Mouse (Mus musculus) intestine, postnatal 0 days (tissue): ENCODE results near the gene Zbtb14. TPM values are rescaled to one million over a fixed set of nuclear protein-coding genes. Genes with fewer than 3 reads are reported as not detected.

Source experiments
- ATAC-seq: fragments of 200-750 bp; cut with Nextera tagmentation; 2 replicates; pipeline ENCODE4 v1.8.0; 2017; ENCODE audit warnings: mild to moderate bottlenecking, moderate TSS enrichment, moderate library complexity
- H3K27ac ChIP-seq: fragments of 300-500 bp; sonication (generic); 2 replicates; pipeline ENCODE4 v1.5.1; 2014; ENCODE audit warnings: mild to moderate bottlenecking, low read depth, low read length, moderate library complexity
- H3K27me3 ChIP-seq: fragments of 300-500 bp; sonication (generic); replicated peaks from 2 replicates; pipeline ENCODE4 v1.6.1; 2014; ENCODE audit warnings: low read length, mixed read lengths; ENCODE audit not compliant: control insufficient read depth, insufficient read depth
- H3K36me3 ChIP-seq: fragments of 300-500 bp; sonication (generic); 2 replicates; pipeline ENCODE4 v1.6.1; 2014; ENCODE audit warnings: mild to moderate bottlenecking, moderate library complexity; ENCODE audit not compliant: control insufficient read depth, insufficient read depth
- H3K4me1 ChIP-seq: fragments of 300-500 bp; sonication (generic); replicated peaks from 2 replicates; pipeline ENCODE4 v1.6.1; 2014; ENCODE audit warnings: antibody characterized with exemption, low read length, mixed read lengths; ENCODE audit not compliant: control insufficient read depth, insufficient read depth
- H3K4me2 ChIP-seq: fragments of 300-500 bp; sonication (generic); replicated peaks from 2 replicates; pipeline ENCODE4 v1.6.1; 2014; ENCODE audit warnings: low read depth, mild to moderate bottlenecking, moderate library complexity
- H3K4me3 ChIP-seq: fragments of 300-500 bp; sonication (generic); 2 replicates; pipeline ENCODE4 v1.5.1; 2014; ENCODE audit warnings: low read depth, low read length
- H3K9ac ChIP-seq: fragments of 300-500 bp; sonication (generic); 2 replicates; pipeline ENCODE4 v1.6.1; 2014; ENCODE audit warnings: mild to moderate bottlenecking, low read depth, low read length
- H3K9me3 ChIP-seq: fragments of 300-500 bp; sonication (generic); 2 replicates; pipeline ENCODE4 v1.6.1; 2016; ENCODE audit warnings: mixed run types; ENCODE audit not compliant: control insufficient read depth
- CTCF ChIP-seq: sonication (generic); IDR thresholded peaks from 2 replicates; pipeline ENCODE4 v1.5.1; 2016; ENCODE audit warnings: low read depth, mild to moderate bottlenecking, control low read depth, antibody characterized with exemption, moderate library complexity
- WGBS: fragments of 180-500 bp; shearing (Covaris S2); extraction: QIAGEN DNeasy Blood & Tissue Kit; methylation state at CpG from one replicate; pipeline ENCODE4 v1.1.7; 2014; 5-methylcytosine and 5-hydroxymethylcytosine counted together
- polyA plus RNA-seq: library from polyadenylated mRNA; unstranded; fragments of >200 nt; fragmentation: Nextera tagmentation; extraction: Ambion mirVana; gene quantifications from 2 replicates; pipeline ENCODE4 v1.2.1, GENCODE M21; 2015

Gene Zbtb14
- 6.3 and 6.8 TPM in 2 replicates for polyA plus RNA-seq

GRCm38 (mm10) chr17:69382511-69383100, at the start of gene Zbtb14:
Zbtb14 (plus strand) TSS chr17:69383050.
- Histone ChIP-seq H3K9ac (peak within 1 kb of the TSS; percentile 92), H3K4me1 (no peaks in the 10 kb centered on the region), H3K4me3 (peak within 1 kb of the TSS; percentile 82), H3K4me2 (peak within 1 kb of the TSS; percentile 82), H3K36me3 (peaks cover 5% of the 10 kb centered on the region; the same call in 1 of the 2 replicates), H3K27ac (peak within 1 kb of the TSS; percentile 99), H3K27me3 (no peaks in the 10 kb centered on the region), H3K9me3 (no peaks in the 10 kb centered on the region)
- ATAC-seq, result peak; percentile 95
- peak; percentile 56 for TF ChIP-seq CTCF
- under 1% methylated on average over 43 of the region's 72 CpGs for WGBS

GRCm38 (mm10) chr17:69346056-69346455, 36.8 kb upstream of the Zbtb14 start:
- WGBS, result 77% methylated on average over 7 of the region's 7 CpGs
- no peaks in the 10 kb centered on the region for H3K36me3 ChIP-seq
- H3K4me1 ChIP-seq, result no peaks in the 10 kb centered on the region
- H3K27ac ChIP-seq, result no peak overlapping the region
- no peaks in the 10 kb centered on the region for H3K9me3 ChIP-seq
- H3K27me3 ChIP-seq, result no peaks in the 10 kb centered on the region
- H3K4me3 ChIP-seq, result no peak overlapping the region
- no peak overlapping the region for H3K4me2 ChIP-seq
- no peak for TF ChIP-seq CTCF
- ATAC-seq, result no peak
- no peak overlapping the region for H3K9ac ChIP-seq

GRCm38 (mm10) chr17:69349014-69349531, 33.8 kb upstream of the Zbtb14 start:
- Histone ChIP-seq H3K9me3 (no peaks in the 10 kb centered on the region), H3K27me3 (no peaks in the 10 kb centered on the region), H3K4me2 (no peak overlapping the region), H3K4me1 (no peaks in the 10 kb centered on the region), H3K4me3 (no peak overlapping the region), H3K27ac (no peak overlapping the region), H3K9ac (no peak overlapping the region), H3K36me3 (no peaks in the 10 kb centered on the region)
- WGBS, result 19% methylated on average over 8 of the region's 8 CpGs
- TF ChIP-seq CTCF, result peak; percentile 78
- no peak for ATAC-seq

- Histone ChIP-seq H3K27me3 (no peaks in the 10 kb centered on the region), H3K27ac (no peak overlapping the region), H3K9me3 (no peaks in the 10 kb centered on the region), H3K4me2 (no peak overlapping the region), H3K4me3 (no peak overlapping the region), H3K4me1 (no peaks in the 10 kb centered on the region), H3K36me3 (no peaks in the 10 kb centered on the region), H3K9ac (no peak overlapping the region)
- TF ChIP-seq CTCF, result peak; percentile 70
- WGBS, result 88% methylated on average over 3 of the region's 3 CpGs
- no peak for ATAC-seq
These were observed 17.8 kb upstream of the Zbtb14 start for GRCm38 (mm10) chr17:69365049-69365448.

- no peak overlapping the region for H3K9ac ChIP-seq
- H3K4me2 ChIP-seq, result no peak overlapping the region
- H3K4me3 ChIP-seq, result no peak overlapping the region
- no peaks in the 10 kb centered on the region for H3K9me3 ChIP-seq
- H3K27ac ChIP-seq, result no peak overlapping the region
- H3K36me3 ChIP-seq, result no peaks in the 10 kb centered on the region
- H3K4me1 ChIP-seq, result no peaks in the 10 kb centered on the region
- ATAC-seq, result no peak
- WGBS, result 81% methylated on average over 8 of the region's 8 CpGs
- no peak for TF ChIP-seq CTCF
- no peaks in the 10 kb centered on the region for H3K27me3 ChIP-seq
These were observed 2.0 kb upstream of the Zbtb14 start for GRCm38 (mm10) chr17:69380838-69381237.

GRCm38 (mm10) chr17:69383201-69383940, 521 bp downstream of the Zbtb14 start:
- Histone ChIP-seq H3K4me2 (peak overlapping the region; percentile 82), H3K27ac (peak overlapping the region; percentile 99), H3K4me1 (no peaks in the 10 kb centered on the region), H3K27me3 (no peaks in the 10 kb centered on the region), H3K4me3 (peak overlapping the region; percentile 82), H3K9me3 (no peaks in the 10 kb centered on the region), H3K36me3 (peaks cover 13% of the 10 kb centered on the region), H3K9ac (peak overlapping the region; percentile 92)
- ATAC-seq, result peak; percentile 71
- TF ChIP-seq CTCF, result peak; percentile 21; the same call in 1 of the 2 replicates
- under 1% methylated on average over 78 of the region's 128 CpGs for WGBS
